Mouse (Mus musculus): ENCODE results near the gene Ghr.

Ghr gene

DNA sequence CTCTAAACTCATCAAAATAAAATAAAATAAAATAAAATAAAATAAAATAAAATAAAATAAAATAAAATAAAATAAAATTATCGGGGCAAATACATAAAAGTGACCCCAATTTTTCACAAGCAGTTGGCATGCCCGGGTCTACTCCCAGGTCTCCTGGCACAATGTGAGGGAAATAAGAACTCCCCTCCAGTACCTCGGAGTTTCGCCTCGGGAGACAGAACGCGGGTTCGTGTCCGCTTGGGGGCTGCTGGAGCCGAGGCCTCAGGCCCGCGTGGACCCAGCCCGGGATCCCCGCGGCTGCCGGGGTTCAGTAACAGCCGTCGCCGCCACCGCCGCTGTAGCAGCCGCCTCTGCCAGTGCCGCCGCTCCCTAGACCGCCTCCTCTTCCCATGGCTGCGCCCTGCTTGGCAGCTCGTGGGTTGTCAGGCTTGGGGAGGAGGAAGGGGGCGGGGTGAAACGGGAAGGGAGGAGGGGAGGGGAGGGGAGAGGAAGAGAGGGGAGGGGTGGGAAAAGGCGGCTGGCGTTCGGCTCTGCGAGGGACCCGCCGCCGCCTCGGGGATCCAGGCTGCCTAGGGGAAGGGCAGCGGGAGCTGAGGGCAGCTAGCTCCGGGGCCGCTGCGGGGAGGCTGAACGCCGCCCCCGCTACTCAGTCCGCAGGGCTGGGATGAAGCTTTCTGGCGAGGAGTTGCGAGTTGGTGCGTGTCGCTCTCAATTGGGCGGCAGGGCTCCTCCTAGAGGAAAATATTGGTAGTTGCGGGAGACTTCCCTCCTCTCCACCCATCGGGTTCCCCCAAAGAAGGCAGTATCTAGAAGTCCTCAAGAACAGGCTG is at the start of gene Ghr:
TSS of gene Ghr (minus strand) at position 686 of the 830 bp plus-strand sequence.
- peak; percentile 92 for DNase-seq

DNA sequence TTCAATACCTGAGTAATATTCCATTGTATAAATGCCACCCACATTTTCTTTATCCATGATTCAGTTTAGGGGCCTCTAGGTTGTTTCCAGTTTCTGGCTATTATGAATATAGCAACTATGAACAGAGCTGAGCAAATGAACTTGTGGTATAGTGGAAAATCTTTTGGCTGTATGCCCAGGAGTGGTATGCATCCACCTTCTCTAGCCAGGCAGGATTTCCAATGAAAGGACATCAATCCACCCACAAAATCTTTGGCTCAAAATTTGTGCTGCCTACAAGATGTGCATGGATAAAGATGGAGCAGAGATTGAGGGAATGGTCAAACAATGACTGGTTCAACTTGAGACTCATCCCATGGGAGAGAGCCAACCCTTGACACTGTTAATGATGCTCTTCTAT is 39.5 kb upstream of the Ghr start:
- DNase-seq = no peak

GRCm38 (mm10) chr15:3620368-3620767 is 37.1 kb upstream of the Ghr start:
- no peak for DNase-seq

DNA sequence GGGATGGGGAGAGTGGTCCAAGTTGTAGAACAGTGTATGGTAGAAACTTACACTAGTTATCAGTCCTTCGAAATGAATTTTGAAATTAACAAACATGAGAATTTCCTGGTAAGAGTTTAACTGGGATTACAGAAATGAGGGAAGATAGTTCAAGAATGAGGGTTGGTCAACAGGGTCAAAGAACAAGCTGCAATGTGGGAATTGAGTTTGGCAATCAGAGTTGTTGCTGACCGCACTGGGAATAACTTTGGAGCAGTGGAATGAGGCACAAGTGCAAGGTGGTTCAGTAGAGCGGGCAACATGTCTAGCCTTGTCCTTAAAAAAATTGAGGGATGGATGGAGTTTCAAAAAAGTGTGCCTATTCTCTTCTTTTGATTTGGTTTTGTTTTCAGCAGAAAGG is 35.0 kb upstream of the Ghr start:
- DNase-seq = peak; percentile 12 to 25

DNA sequence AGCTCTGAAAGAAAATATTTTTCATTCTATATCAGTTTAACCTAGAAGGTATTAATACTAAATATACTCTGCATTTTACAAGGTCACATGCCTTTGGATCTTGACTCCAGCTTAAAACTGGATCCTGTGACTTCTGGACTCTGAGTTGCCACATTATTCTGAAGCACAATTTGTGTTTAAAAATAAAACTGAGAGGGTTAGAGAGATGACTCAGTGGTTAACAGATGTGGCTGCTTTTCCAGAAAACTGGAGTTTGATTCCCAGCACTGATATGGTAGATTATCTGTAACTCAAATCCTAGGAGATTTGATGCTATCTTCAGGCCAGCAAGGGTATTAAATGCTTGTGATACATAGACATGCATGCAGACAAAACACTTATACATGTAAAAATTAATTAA is 28.7 kb upstream of the Ghr start:
- no peak for DNase-seq

- no peak for DNase-seq
Observed at GRCm38 (mm10) chr15:3607951-3608350, 24.7 kb upstream of the Ghr start.

DNA sequence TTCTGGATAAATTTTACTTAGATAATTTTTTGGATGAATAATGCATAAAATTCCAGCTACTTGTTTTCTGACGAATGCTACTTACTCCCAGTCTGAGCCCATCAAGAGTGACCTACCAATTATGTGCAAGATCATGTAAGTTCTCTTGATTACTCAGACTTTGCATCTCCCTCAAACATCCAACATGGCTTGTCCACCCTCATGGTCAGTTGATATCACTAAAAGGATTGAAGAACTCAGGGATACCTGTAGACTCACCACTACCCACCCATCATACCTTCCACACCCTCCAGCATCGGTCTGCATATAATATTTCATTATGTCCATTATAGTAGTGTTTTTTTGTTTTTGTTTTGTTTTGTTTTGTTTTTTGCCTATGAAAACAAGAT is 18.8 kb upstream of the Ghr start:
- DNase-seq = no peak

DNA sequence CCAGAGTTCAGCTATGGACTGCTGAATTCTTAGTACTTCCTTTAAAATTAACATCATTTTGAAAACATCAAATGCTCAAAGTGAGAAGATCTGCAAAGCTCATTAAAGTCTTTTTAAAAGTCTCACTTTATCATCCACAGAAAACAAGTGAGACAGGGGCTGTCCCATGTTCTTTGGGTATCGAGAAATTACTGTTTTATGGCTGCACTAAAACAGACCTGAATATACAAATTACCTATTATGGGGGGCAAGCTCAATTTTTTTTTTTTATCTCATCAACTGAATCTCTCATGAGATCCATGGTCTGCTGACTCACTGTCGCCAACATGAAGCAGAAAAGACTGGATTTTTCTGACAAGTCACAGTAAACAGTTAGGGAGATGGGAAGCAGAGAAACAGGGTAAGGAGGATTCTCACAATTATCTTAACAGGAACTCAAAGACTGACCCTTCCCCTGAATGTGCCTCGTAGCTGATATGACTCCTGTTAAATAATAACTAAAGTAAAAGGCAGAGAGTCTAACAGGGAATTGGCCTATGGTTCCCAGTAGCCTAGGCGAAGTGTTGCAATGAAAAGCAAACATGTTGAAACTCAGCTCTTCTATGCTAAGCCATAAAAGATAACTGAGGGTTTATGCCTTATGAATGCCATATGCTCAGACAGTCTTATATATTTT is 18.3 kb upstream of the Ghr start:
- no peak for DNase-seq

GRCm38 (mm10) chr15:3587879-3588278 is 4.6 kb upstream of the Ghr start:
- no peak for DNase-seq

- peak; percentile 66 to 83 for DNase-seq
Observed at GRCm38 (mm10) chr15:3584361-3584760, 1.1 kb upstream of the Ghr start.

DNA sequence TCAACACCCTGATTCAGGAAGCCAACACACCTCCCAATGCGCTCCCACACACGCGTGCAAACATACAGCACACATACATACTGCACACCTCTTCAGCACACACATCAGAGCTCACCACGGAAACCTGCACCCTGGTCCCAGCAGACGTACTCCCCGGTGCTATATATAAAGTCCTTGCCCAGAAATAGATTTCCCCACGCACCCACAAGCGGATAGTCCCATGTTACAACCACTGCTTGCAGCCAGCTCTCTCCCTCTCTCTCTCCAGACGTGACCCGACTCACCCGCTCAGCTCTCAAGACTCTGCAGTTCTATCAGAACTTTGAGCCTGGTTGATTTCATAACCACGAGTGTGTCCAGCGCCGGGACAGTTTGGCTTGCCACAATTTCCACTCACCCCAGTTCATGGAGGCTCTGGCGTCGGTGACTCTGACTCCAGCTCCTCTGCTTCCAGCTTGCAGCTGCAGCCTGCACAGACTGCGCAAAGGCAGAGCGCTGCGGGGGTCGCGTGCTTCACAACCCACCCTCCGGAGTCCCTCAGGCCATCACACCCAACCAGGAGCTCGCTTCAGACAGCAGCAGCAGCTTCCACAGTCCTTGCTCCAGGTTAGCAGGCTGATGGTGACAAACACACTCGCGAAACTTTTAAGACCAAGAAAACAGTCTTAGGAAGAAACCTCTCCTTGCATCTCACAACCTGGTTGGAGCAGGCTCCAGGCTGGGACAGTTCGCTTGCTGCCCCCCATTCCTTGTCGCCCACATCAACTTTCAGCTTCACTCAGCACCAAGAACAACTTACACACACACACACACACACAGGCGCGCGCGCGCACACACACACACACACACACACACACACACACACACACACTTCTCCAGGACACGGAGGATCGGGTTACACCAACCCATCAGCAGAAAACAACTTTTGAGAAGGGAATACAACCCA is 1.2 kb downstream of the Ghr start:
- peak; percentile 75 to 81 for DNase-seq

DNA sequence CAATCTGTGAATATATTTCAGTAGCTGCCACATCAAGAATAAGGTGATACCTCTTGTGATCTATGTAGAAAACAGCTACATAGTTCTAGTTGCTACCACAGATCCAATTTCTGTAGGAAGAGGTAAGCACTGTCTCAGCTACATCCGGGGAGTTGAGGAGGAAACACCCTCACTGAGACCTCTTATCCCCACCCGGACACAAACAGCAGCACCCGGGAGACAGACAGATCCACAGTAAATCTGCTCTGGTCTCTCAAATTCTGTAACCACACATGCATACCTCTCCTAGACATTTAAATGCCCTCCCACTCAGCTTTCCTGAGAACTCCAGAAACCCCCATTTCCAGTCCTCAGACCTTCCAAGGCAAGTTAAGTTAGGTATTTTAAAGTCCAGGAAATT is 2.0 kb downstream of the Ghr start:
- no peak for DNase-seq

DNA sequence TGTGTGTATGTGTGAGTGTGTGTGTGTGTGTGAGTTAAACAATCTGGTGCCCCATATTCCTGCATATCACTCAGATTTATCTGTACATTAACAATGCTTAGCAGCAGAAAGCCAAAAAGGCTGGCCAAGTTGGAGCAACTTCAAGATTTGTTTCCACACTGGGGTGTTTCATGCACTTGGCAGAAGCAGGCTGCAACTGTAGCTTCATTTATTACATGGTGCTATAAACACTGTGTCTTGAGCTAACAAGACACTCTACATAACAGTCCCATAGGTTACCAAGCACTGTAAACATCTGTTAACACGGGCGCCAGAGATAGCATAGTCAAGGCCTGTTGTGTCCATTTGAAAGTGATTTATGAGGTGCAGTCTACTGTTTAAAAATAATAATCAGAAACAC is 3.1 kb downstream of the Ghr start:
- no peak for DNase-seq

GRCm38 (mm10) chr15:3578286-3578980 is 4.9 kb downstream of the Ghr start:
- peak; percentile 64 to 77 for DNase-seq

- DNase-seq = no peak
Observed at GRCm38 (mm10) chr15:3569178-3569903, 14.0 kb downstream of the Ghr start.

DNA sequence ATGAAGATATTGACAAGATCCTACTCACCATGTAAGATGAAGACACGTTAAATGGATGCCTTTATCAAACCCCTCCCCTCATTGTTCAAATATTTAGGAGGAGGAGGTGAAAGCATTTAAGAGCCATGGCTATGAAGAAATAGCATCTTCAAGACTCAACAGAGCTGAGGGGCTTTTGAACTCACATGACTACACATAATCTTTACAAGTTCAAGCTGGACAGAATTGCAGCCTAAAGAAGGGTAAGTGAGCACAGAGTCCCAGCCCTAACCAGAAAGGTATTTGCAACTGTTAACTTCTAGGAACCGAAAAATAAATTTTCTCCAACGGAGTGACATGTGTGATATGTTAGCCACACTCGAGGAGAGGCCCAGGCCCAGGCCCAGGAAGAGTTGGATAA is 18.7 kb downstream of the Ghr start:
- no peak for DNase-seq

GRCm38 (mm10) chr15:3563929-3564516 is 19.3 kb downstream of the Ghr start:
- no peak for DNase-seq

- no peak for DNase-seq
Observed at GRCm38 (mm10) chr15:3563473-3563872, 19.8 kb downstream of the Ghr start.

DNA sequence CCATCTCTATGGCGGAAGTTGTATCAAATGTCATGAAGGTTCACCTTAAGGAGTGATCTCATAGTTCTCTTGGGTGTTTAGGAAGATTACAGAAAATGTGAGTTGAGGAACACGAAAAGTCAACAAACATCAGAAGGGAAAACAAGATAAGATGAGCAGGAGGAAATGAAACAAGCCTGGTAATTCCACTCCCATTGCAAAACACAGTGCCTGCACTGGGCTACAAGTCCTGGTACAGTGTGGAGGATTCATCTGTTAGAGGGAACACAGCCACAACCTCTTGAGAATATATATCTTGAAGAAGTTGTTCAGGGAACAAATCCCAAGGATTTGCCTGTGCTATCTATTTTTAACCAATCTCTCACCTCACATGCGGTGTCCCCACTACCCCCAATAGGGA is 24.8 kb downstream of the Ghr start:
- DNase-seq = no peak

DNA sequence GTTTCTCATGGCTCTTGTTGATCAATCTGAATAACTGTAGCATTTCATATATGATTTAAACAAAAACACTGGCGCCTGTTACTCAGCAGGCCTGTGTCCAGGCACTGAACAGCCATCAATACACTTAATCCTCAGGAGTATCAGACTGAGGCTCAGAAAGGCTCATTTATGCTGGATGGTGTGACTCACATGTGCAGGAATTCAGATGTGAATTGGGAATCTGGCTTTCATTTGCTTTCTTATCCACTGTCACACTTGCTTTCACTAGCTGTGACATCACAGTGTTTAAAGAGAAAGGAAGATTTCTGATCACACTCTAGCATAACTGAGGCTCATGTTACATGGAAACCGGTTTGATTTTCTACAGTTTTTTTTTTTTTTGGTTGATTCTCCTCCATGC is 39.0 kb downstream of the Ghr start:
- no peak for DNase-seq

DNA sequence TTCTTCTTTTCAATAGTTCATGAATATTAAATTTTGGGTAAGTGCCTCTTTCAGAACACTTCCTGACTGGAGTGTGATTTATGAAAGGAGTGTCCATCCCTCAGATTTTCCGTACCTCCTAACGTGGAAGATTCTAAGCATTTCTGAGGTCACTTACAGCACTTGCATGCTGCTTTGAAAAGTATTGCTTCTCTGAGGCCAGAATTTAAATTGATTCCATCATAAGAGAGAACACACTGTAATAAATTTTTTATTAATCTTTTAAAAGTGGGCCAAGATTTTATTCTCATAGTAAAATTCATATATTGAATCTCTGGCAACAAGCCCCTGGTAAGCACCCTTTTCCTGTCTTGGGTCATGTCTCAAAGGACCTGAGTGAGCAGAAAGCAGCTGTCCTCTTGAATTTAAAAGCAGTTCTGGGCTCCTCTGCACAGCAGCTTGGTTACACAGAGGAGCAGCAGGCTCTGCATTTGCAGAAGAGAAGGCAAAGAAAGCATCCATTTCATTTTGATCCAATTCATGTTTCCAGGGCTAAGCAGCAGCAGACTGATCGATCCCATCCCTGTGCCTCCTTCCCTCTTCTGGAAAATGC is 46.9 kb downstream of the Ghr start:
- no peak for DNase-seq

Data from kidney, postnatal 36 days (tissue).